Mouse (Mus musculus) gastrocnemius, adult 8-10 months (tissue): ENCODE measurements around the gene Fat3. TPM values are rescaled to one million over a fixed set of nuclear protein-coding genes. Genes with fewer than 3 reads are reported as not detected.

ENCODE experiments used
- DNase-seq, 2 experiments: peaks; one replicate each; pipeline ENCODE4 v3.0.0; 2022; ENCODE audit warnings: low spot score in 2 of 2
- total RNA-seq, 4 experiments: library from RNA; stranded (reverse); gene quantifications; 2 replicates each; pipeline ENCODE4 v1.2.4; 2022

Gene Fat3
- total RNA-seq, 4 experiments from 2014 or later, result 0.25 to 0.53 (median 0.44) TPM

GRCm38 (mm10) chr9:15954338-15954704, 546.8 kb downstream of the Fat3 start:
- no peak for DNase-seq

- no peak for DNase-seq
Observed at GRCm38 (mm10) chr9:15953585-15954337, 547.3 kb downstream of the Fat3 start.

- DNase-seq, result no peak
Observed at GRCm38 (mm10) chr9:15948086-15948485, 553.0 kb downstream of the Fat3 start.

- DNase-seq, result no peak
Observed at GRCm38 (mm10) chr9:15944182-15944581, 556.9 kb downstream of the Fat3 start.

GRCm38 (mm10) chr9:15943486-15944153, 557.5 kb downstream of the Fat3 start:
- no peak for DNase-seq

- no peak for DNase-seq
Observed at GRCm38 (mm10) chr9:15941818-15942217, 559.3 kb downstream of the Fat3 start.

- no peak for DNase-seq
Observed at GRCm38 (mm10) chr9:15940933-15941673, 560.0 kb downstream of the Fat3 start.

GRCm38 (mm10) chr9:15939594-15939993, 561.5 kb downstream of the Fat3 start:
- DNase-seq, result no peak

GRCm38 (mm10) chr9:15937837-15938514, 563.1 kb downstream of the Fat3 start:
- DNase-seq, result no peak

GRCm38 (mm10) chr9:15930928-15931443, 570.1 kb downstream of the Fat3 start:
- DNase-seq, result no peak

GRCm38 (mm10) chr9:15928331-15928730, 572.8 kb downstream of the Fat3 start:
- no peak for DNase-seq

GRCm38 (mm10) chr9:15927378-15928083, 573.6 kb downstream of the Fat3 start:
- no peak for DNase-seq

GRCm38 (mm10) chr9:15925237-15925636, 575.8 kb downstream of the Fat3 start:
- no peak for DNase-seq

GRCm38 (mm10) chr9:15920271-15920670, 580.8 kb downstream of the Fat3 start:
- DNase-seq, result no peak

- no peak for DNase-seq
Observed at GRCm38 (mm10) chr9:15919373-15920005, 581.6 kb downstream of the Fat3 start.

GRCm38 (mm10) chr9:15916600-15916999, 584.5 kb downstream of the Fat3 start:
- DNase-seq, result no peak

- DNase-seq, result no peak
Observed at GRCm38 (mm10) chr9:15912735-15913134, 588.4 kb downstream of the Fat3 start.

- no peak for DNase-seq
Observed at GRCm38 (mm10) chr9:15909397-15910113, 591.5 kb downstream of the Fat3 start.

GRCm38 (mm10) chr9:15903948-15904750, 596.9 kb downstream of the Fat3 start:
- no peak for DNase-seq
